Mouse (Mus musculus): ENCODE results near the gene Chic1. TPM values are rescaled to one million over a fixed set of nuclear protein-coding genes. Genes with fewer than 3 reads are reported as not detected.

Chic1 gene
- polyA plus RNA-seq, 1 experiment: 1.3 TPM

GRCm38 (mm10) chrX:103421710-103422109 lies 65.4 kb downstream of the Chic1 start, which contains the start of gene Gm26992:
Gene Gm26992 (plus strand): TSS chrX:103422010.
- DNase-seq (ENCODE audit: low read depth, low spot score): no peak
- WGBS: 88% methylated on average over 2 of the region's 2 CpGs

DNA sequence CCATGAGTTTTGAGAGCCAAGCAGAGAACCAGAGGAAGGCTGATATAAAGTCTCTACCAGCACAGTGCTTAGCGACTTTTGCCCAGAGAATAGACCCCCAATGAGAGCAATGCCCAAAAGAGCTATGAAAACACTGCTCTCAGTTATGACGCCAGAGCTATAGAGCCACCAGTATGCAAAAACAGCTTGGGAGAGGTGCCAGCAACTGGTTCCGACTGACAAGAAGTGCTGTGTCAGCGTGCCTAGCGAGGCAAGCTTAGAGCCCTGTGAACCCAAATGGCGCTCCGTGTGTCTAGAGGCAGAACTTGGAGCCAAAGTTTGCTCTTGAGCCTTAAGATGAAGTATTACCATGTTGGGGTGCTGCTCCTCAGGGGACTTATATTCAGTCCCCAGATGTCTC lies 71.4 kb downstream of the Chic1 start:
- WGBS: 65% methylated on average over 7 of the region's 7 CpGs
- DNase-seq (ENCODE audit: low read depth, low spot score): no peak

GRCm38 (mm10) chrX:103432293-103432692 lies 76.0 kb downstream of the Chic1 start:
- DNase-seq (ENCODE audit: low read depth, low spot score): no peak
- WGBS: 45% methylated on average over 7 of the region's 7 CpGs

DNA sequence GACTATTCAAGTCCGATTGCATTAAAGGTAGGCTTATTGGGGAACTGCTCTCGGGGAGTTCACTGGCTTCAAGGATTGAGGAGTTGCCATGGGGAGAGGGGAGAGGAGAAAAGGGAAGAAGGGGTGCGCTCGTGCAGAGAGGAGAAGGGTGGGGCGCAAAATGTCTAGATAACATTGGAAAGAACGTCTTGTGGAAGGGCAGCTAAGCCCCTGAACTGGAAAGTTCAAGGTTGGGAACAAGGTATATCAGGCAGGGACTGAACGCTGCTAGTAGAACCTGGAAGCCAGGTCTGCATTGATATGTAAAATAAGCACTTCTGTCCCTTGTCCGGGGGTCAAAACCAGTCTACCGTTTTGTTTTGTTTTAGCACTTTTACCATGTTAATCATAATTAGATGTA lies 81.7 kb downstream of the Chic1 start:
- whole genome bisulfite sequencing: 23% methylated on average over 9 of the region's 9 CpGs
- DNase-seq (ENCODE audit: low read depth, low spot score): no peak

- WGBS: 0% methylated on average over 1 of the region's 1 CpGs
- DNase-seq (ENCODE audit: low read depth, low spot score): peak; percentile 19
These were observed 84.5 kb downstream of the Chic1 start for GRCm38 (mm10) chrX:103440803-103441202.

- DNase-seq (ENCODE audit: low read depth, low spot score): peak; percentile 8
- WGBS: 25% methylated on average over 7 of the region's 7 CpGs
These were observed 87.5 kb downstream of the Chic1 start for GRCm38 (mm10) chrX:103443755-103444154.

Other genes with a start within 250 kb of the Chic1 start
- not detected in 2 replicates for gene Nap1l2, start 169.8 kb upstream of the Chic1 start, polyA plus RNA-seq (2012; rRNA removed)
- gene Cdx4, start 35.1 kb upstream of the Chic1 start, polyA plus RNA-seq (2012; rRNA removed): not detected in 2 replicates
- gene Tsx, start 58.0 kb downstream of the Chic1 start, polyA plus RNA-seq (2012; rRNA removed): 0.21 and 0.32 TPM in 2 replicates
- gene Gm26992, start 65.5 kb downstream of the Chic1 start, polyA plus RNA-seq (2012; rRNA removed): 0.27 and 0.37 TPM in 2 replicates